Mouse (Mus musculus) heart, postnatal 10 days (tissue): ENCODE data around the gene Gp5. TPM values are rescaled to one million over a fixed set of nuclear protein-coding genes. Genes with fewer than 3 reads are reported as not detected.

ENCODE experiments used
- DNase-seq, 2 experiments: peaks; one replicate each; pipeline ENCODE4 v3.0.0; 2021
- intact Hi-C: fragments of 180-260 bp; cut with DNase I; formaldehyde crosslinking; loops from one replicate; pipeline ENCODE4 v1.15.1; 2025
- total RNA-seq, 2 experiments: library from RNA; stranded (reverse); gene quantifications; 2 replicates each; pipeline ENCODE4 v1.2.3; 2021

Gene Gp5
- total RNA-seq, 2 experiments from 2014 or later: 0.42 to 0.67 TPM

DNA sequence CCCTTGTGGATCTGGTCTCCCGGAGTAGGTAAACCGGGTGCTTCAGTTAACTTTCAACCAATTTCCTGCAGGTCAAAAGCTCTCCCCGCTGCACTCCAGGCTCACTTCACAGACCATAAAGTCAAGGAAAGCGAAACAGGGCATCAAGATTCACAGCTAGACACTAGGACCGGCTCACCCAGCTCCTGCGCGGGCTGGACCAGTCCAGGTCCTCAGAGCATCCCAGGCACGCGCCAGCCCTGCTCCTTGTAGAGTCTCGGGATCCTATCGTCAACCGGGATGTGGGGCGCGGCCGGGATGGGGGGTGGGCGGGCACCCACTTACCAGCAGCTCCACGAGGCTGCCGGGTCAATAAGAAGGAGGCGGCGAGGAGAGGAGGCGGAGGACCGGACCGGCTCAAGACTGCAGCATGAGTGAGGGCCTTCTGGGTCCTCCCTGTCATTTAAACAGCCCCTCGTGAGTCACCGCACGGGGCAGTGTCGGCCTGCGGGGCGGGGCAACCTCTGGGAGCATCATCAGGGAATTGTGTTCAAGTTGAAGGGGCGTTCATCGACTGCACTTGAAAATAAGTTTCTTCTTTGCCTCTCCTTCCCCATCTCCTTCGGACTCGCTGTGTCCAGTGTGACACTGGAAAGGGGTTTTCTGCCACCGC is 27.6 kb downstream of the Gp5 start, which contains the start of gene Lrrc15:
Lrrc15 (minus strand) TSS at position 413 of the 652 bp plus-strand sequence.
- DNase-seq: peak in 1 of 2 experiments; percentile 49
- intact Hi-C loops: no loop called here

DNA sequence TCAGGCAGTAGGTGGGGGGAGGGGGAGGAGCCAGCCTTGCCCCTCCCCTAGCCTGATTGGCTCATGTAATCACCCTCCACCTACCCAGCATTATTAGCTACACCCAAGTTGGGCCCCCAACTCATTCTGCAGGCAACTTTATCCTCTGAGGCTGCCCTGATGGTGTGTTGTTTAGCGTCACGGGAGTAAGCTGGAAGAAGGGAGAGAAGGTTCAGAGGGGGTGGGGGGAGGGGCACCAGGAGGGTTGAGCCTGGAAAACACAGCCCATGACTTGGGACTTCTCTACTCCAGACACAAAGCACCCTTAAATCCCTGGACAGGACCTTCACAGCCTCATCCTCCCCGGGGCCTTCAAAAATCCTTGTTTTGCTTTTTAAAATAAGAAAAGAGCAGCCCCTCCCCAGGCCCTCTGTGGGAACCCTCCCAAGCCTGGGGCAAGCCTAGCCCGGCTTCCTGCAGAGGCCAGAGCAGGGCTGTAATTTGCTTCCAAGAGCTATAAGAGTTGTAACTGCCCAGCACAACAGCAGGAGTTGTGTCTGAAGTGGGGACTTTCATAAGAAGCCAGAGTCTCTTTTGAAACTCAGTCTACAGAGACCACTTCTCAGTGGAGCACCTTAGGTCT is 29.8 kb downstream of the Gp5 start:
- no peak for DNase-seq
- intact Hi-C loops: no loop called here

DNA sequence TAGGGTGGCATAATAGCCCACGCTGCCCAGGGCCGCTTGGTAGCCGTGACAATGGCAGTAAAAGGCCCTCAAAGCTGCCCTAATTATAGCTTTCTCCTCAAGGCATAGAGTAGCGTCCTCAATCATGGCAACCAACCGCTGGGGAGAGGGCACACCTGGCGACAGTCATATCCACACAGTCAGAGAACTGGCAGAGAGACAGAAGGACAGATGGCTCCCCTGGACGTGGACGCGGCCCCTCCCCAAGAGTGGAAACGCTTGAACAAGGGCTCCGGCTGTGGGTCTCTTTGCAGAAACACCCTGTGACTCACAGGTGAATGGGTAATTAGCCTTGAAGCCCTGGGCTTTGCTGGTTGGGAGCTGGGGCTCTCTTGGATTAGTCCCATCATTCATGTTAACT is 32.2 kb downstream of the Gp5 start:
- DNase-seq: no peak
- intact Hi-C loops: no loop called here

DNA sequence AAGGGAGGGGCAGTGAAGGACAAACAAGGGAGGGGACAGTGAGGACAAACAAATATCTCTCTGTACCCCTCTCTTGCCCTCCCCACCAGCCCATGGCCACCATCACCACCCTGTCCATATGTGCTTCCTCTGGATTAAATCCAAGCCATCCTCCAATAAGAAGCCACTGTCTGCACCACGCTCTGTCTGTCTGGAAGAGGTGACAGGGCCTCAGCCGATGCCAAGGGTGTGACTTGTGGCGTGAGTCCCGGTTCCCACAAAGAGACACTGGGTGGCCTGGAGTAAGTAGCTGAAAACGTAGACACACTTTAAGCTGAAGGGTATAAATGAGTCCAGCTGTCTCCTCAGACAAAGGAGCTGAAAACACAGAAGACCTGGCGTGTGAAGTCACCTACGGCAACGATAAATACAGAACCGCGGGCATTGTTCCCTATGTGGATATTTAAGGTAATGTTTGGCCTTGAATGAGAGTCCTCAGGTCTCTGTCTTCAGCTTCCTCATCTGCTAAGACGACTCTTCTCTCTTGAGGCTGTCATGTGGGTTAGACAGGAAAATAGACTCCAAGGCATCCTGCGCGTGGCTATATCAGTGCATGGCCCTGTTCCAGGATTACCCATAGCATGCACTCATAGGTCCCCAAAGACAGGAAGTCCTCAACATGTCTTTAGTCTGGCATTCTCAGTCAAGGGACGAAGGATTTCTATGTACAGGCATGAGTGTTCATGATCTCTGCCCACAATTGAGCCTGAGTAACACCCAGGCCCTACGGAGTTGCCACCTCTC is 34.8 kb downstream of the Gp5 start:
- intact Hi-C loops: no loop called here
- no peak for DNase-seq

DNA sequence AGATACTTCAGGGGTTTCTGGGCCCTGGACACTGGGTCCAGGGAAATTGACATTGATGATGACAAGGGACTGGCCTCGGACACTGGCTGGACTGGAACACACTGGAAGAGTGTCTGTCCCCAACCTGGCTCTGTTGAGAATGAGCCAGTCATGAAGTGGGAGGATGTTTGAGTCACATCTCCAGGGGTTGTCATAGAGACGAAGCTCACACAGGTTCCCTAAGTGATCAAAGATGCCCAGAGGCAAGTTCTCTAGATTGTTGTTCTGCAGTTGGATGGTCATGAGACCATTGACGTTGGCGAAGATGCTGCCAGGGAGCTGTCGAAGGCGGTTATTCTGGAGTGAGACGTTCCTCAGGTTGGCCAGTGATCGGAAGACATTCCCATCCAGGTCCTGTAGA is 37.5 kb downstream of the Gp5 start:
- no peak for DNase-seq
- intact Hi-C loops: no loop called here

DNA sequence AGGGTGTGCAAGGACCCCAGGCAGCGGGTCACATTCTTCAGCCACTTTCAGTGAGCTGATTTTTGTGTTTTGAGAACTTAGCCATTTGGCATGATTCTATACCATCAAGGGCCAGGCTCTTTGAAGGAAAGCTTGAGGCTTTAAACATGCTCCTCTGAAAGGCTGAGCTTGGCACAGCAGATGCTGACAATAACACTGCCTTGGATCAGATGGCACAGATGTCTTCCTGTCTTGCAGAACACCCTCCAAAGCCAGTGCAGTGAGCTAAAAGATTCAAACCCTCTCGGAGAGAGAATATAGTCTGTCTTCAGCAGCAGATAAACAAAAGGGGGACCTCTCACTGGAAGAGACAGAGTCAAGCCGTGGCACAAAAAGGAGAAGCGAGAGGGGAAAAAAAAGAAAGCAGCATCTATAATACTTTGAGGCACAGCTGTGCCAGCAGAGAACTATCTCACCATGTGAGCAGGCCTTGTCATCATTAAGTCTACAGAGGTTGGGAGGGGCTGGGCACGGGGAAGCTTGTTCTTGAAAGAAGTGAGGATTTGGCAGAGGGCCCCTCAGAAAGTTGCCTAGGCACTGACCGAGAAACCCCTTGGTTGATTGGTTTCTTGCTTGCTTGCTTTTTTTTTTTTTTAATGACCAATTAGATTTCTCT is 38.5 kb downstream of the Gp5 start:
- no peak for DNase-seq

DNA sequence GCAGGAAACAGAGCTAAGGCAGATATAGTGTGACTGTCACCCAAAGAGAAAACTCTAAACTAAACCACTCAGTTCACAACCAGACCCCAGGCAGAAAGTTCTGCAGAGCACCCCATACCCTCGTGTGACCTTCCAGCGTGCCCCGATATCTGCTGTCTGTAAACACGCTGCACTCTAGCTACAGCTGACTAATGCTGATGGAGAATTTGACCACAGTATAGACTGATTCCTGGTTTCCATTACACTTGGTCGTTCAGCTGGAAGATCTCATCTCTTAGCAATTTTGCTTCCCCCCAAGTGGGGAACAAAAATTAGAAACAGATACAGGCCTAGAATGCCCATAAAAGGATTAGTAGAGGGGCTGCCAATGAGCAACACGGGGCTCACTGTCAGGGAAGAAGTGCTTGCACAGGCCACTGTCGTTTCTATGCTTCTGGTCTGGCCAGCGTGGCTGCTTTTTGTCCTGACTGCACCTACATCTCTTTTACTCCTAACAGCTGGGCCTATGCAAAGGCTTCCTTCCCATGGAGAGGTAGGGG is 39.3 kb downstream of the Gp5 start:
- no peak for DNase-seq
- intact Hi-C loops: no loop called here

More for the DNA sequence above, 38.5 kb downstream of the Gp5 start:
- intact Hi-C loops: no loop called here

DNA sequence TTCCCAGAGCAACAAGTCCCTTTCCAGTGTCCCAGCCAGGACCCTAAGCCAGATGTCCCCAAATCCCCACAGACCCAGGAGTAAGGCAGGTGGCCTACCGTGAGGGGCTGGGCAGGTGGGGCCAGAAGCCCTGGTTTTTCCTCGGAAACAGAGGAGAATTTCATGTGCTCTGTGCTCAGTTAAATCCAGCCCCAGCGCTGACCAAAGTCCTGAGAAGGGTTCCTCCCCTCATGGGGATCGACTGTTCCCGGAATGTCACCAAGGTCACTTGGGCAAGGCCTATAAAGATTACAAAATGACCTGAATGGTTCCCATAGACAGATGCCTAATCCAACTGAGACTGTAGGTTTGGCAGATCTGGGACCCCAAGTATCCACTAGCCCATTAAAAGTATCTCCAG is 43.2 kb downstream of the Gp5 start, which contains the start of gene Cpn2:
Cpn2 (minus strand) TSS at position 141 of the 400 bp plus-strand sequence.
- intact Hi-C loops: no loop called here
- no peak for DNase-seq

DNA sequence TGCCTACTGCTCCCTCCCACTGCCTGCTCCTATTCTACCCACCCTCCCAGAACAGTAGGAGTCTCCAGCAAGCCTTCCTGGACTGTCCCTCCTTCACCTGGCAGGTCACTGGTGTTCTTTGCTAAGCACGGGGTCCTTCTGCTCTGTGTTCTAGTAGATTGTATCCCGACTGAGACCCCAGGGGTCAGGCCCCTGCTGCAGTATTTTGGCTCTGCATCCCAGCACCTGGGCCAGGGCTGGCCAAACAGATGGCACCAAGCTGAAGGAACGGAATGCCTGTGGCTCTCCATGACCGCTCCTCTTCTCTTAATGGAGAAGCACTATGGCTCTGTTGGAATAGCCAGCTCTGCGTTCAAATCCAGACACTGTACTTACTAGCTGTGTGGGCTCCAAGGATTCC is 44.0 kb downstream of the Gp5 start:
- intact Hi-C loops: no loop called here
- no peak for DNase-seq

DNA sequence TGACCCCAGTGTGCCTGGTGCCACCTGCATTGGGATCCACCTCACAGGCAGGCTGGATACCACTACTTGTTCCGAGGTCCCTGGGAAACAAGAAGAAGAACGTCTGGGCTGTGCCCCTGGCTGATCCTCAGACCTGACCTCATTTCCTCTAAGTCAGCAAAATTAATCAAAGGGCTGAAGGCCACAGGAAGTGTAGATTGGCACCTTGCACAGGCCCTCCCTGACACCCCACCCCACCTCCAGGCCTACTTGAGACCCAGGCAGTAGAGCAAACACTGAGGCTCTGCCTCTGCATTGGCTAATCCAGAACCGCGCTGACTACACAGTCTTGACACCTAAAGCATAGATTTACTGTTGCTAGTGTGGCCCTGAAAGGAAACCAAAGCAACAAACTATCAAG is 45.0 kb downstream of the Gp5 start:
- DNase-seq: no peak
- intact Hi-C loops: no loop called here

DNA sequence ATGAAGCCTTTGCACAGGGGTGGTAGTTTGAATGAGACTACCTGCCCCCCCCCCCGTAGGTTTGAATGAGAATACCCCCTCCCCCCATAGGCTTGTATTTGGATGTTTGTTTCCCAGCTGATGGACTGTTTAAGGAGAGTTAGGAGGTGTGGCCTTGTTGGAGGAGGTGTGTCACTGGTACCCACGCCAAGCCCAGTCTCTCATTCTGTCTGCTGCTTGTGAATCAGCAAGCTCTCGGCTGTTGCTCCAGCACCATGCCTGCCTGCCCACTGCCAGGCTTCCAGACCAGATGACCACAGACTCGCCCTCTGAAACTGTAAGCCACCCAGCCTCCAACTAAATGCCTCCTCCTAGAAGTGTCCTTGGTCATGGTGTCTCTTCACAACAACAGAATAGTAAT is 47.4 kb downstream of the Gp5 start:
- intact Hi-C loops: no loop called here
- no peak for DNase-seq

DNA sequence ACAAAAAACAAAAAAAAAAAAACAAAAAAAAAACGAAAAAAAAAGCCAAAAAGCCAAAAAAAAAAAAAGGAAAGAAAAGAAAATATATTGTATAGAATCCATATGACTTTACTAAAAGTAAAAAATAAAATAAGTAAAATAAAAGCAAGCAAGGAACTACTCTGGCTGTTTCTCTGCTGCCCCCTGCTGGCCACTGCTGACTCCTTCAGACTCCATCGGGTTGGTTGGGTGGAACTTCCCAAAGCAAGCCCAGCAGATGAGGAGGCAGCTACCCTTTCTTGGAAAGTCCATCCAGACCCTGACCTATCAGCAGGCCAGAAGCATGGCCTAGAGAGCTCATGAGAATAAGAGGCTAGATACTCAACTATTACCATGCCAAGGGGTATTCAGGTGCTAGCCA is 47.9 kb downstream of the Gp5 start:
- intact Hi-C loops: no loop called here
- peak; percentile 64 to 81 for DNase-seq

DNA sequence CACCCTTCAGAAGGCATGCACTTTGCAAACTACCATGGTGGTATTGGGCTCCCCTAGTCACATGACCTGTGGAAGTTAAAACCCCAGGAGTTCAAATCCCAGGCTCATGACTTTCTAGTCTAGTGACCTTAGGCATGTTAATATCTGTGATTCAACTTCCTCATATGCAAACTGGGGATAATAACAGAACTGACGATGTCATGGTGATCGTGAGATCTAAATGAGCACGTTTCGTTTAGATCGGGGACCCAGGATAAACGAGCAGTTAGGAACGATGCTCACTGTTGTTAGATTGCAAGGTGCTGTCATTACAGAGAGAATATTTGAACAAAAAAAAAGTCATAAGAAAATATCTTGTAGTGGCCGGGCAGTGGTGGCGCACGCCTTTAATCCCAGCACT is 48.4 kb downstream of the Gp5 start:
- DNase-seq: no peak
- intact Hi-C loops: no loop called here

DNA sequence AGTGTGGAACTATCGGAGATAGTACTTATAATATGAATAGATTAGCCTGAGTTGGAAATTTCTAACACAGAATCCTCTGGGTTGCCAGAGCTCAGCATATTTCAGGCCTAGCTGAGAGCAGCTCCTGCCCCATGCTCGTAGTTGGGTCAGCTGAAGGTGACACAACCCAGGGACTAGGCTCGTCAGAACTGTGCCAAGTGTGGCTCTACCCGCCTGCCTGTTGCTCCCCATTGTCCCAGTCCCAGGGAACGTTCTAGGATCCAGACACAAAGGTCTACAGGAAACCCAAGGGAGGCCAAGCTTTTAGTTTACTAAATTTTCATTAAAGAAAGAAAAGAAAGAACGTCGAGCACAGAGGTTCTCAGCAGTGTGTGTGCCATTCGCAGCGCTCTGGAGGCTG is 49.2 kb downstream of the Gp5 start:
- intact Hi-C loops: no loop called here
- no peak for DNase-seq

DNA sequence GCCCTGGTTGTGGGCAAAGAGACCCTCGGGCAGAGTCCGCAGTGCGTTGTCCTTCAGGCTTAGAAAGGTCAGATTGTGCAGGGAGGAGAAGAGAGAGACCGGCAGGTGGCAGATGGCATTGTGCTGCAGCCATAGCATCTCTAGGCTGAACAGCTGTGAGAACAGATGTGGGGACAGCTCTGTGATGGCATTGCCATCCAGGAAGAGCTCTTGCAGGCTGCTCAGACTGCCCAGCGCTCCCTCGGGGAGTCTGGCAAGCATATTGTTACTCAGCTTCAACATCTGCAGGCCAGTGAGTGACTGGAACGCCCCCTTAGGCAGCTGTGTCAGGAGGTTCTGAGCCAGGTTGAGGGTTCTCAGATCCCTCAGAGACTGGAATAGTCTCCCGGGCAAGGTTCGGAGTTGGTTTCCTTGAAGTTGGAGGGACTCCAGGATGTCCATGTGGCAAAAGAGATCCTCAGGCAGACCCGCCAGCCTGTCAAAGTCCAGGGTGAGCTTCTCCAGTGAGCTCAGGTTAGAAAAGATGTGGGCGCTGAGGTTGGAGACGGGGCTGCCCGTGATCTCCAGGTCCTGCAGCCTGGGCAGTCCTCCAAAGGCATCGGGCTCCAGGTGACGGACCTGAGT is 50.5 kb downstream of the Gp5 start:
- intact Hi-C loops: no loop called here

DNA sequence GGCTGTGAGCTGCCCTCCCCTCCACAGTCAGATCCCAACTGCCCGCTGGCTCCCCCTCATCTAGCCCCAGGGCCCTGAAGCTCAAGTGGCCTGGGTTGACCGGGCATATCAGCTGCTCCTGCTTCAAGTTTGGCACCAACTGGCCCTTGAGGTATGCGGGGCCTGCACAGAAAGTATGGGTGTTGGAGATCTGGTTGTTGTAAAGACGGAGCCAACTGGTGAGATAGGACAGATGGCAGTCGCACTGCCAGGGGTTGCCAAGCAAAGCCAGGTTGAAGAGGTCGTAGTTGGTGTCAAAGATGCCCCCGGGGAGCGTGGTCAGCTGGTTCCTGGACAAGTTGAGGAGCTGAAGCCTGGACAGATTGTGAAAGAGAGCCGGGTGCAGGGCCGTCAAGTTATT is 51.1 kb downstream of the Gp5 start:
- peak; percentile 68 to 71 for DNase-seq
- intact Hi-C loops: no loop called here

More for the DNA sequence above, 50.5 kb downstream of the Gp5 start:
- no peak for DNase-seq

DNA sequence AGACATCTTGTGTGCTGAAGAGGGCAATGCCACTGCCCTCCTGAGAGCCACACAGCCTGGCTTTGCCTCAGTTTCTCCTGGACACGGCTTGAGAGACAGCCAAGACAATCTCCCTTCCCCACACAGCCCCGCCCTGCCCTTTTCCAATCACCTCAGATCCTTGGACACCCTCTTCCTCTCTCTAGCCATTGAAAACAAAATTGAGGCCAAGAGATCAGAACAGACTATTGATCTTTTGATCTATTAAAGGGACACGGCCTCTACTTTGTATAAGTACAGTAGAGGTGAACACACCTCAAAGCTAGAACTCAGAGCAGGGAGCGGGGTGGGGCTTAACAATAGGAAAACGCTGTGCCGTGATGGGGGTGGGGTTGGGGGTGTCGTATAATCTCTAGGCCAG is 52.1 kb downstream of the Gp5 start:
- no peak for DNase-seq
- intact Hi-C loops: no loop called here

DNA sequence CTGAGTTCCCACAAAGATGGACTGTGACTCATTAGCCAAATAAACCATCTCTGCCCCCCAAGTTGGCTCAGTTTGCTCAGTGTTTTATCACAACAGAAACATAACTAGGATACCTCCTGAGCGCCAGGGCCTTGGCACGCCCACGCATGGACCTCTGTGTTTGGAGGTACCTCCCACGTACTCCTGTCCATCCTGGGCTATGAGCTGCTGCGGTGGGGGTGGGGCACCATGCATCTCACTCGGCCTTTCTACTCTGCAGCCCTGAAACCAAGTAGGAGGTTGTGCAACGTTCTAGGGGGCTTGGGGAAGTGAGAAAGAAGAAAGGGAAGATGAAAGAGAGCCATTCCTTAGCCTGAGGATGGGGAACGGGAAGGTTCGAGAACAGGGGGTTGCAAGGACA is 52.9 kb downstream of the Gp5 start:
- intact Hi-C loops: no loop called here
- DNase-seq: no peak
